16 mouse cellular contexts compared by ENCODE assay signal in the genomic region with DNA sequence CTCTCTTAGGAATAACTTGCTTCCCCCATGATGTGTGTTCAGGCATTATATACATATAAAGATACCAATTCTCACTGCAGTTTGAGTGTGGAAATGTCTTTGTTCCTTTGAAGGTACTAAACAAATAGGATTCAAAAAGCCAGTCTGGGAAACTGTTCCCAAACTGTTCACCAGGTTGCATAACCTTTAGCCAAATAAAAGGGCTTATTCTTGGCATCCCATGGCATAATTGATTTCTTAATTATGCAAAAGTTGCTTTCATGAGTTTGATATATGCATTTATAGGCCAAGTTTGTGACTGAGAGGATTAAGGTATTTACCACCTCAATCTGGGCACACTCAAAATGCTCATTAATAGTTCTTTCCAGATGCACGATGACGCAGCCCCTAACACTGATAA.
"Had no signal": no experiment of that assay in that cellular context is flagged by ENCODE, and none has a peak within 500 bp of the region (broad histone marks: within the 10 kb centered on the region; RNA-seq: fewer than 3 reads in every experiment).

No protein-coding gene starts in this region.

- H3K27me3 ChIP-seq: lung, embryonic 15.5 days; megakaryocyte, embryonic 14.5 days; midbrain, embryonic 13.5 days; midbrain, embryonic 15.5 days; neural tube, embryonic 12.5 days; stomach, embryonic 15.5 days had no signal

- H3K27ac ChIP-seq: lung, embryonic 15.5 days; macrophage; midbrain, embryonic 13.5 days; midbrain, embryonic 15.5 days; neural tube, embryonic 12.5 days; stomach, embryonic 15.5 days; stomach, postnatal 0 days had no signal

- DNase-seq: lung, adult 2 months; lung, postnatal 14 days; lung, postnatal 36 days; right cerebral cortex, postnatal 14 days; thymus, adult 2 months; thymus, postnatal 25 days; thymus, postnatal 4 days had no signal

- H3K4me3 ChIP-seq: lung, embryonic 15.5 days; megakaryocyte, embryonic 14.5 days; midbrain, embryonic 13.5 days; midbrain, embryonic 15.5 days; neural tube, embryonic 12.5 days; stomach, embryonic 15.5 days had no signal

- H3K36me3 ChIP-seq: lung, embryonic 15.5 days; midbrain, embryonic 13.5 days; midbrain, embryonic 15.5 days; neural tube, embryonic 12.5 days; stomach, embryonic 15.5 days had no signal

- H3K9ac ChIP-seq: lung, embryonic 15.5 days; midbrain, embryonic 13.5 days; midbrain, embryonic 15.5 days; neural tube, embryonic 12.5 days; stomach, embryonic 15.5 days had no signal

- ATAC-seq: lung, postnatal 0 days; midbrain, embryonic 13.5 days; midbrain, embryonic 15.5 days had no signal

- H3K4me1 ChIP-seq: lung, embryonic 15.5 days; megakaryocyte, embryonic 14.5 days; midbrain, embryonic 13.5 days; midbrain, embryonic 15.5 days; neural tube, embryonic 12.5 days; stomach, embryonic 15.5 days had no signal
